Mouse (Mus musculus) liver, embryonic 12.5 days (tissue): ENCODE data around the gene Stx4a. TPM values are rescaled to one million over a fixed set of nuclear protein-coding genes. Genes with fewer than 3 reads are reported as not detected.

Experiments
- ATAC-seq: fragments of 200-750 bp; cut with Nextera tagmentation; 2 replicates; pipeline ENCODE4 v1.8.0; 2017; ENCODE audit warnings: moderate number of reproducible peaks, mild to moderate bottlenecking, moderate library complexity
- H3K27ac ChIP-seq: fragments of 300-500 bp; sonication (generic); 2 replicates; pipeline ENCODE4 v1.5.1; 2016; ENCODE audit warnings: mild to moderate bottlenecking
- H3K27me3 ChIP-seq: fragments of 300-500 bp; sonication (generic); replicated peaks from 2 replicates; pipeline ENCODE4 v1.6.1; 2016; ENCODE audit warnings: mild to moderate bottlenecking, moderate library complexity
- H3K36me3 ChIP-seq: fragments of 300-500 bp; sonication (generic); 2 replicates; pipeline ENCODE4 v1.6.1; 2016; ENCODE audit warnings: mild to moderate bottlenecking, moderate library complexity
- H3K4me1 ChIP-seq: fragments of 300-500 bp; sonication (generic); 2 replicates; pipeline ENCODE4 v1.6.1; 2016
- H3K4me2 ChIP-seq: fragments of 300-500 bp; sonication (generic); 2 replicates; pipeline ENCODE4 v1.6.1; 2016; ENCODE audit warnings: mild to moderate bottlenecking, moderate library complexity
- H3K4me3 ChIP-seq: fragments of 300-500 bp; sonication (generic); 2 replicates; pipeline ENCODE4 v1.5.1; 2016; ENCODE audit warnings: mild to moderate bottlenecking, moderate library complexity
- H3K9ac ChIP-seq: fragments of 300-500 bp; sonication (generic); 2 replicates; pipeline ENCODE4 v1.6.1; 2016; ENCODE audit warnings: mild to moderate bottlenecking, moderate library complexity
- H3K9me3 ChIP-seq: fragments of 300-500 bp; sonication (generic); replicated peaks from 2 replicates; pipeline ENCODE4 v1.6.1; 2016; ENCODE audit warnings: mild to moderate bottlenecking, moderate library complexity
- WGBS: fragments of 180-500 bp; shearing (Covaris S2); methylation state at CpG from one replicate; pipeline ENCODE4 v1.1.7; 2016; ENCODE audit not compliant: insufficient replicate concordance; 5-methylcytosine and 5-hydroxymethylcytosine counted together
- polyA plus RNA-seq: library from polyadenylated mRNA; unstranded; fragments of >200 nt; fragmentation: Nextera tagmentation; extraction: Ambion mirVana; gene quantifications from 2 replicates; pipeline ENCODE4 v1.2.1, GENCODE M21; 2016

Gene Stx4a
- polyA plus RNA-seq, 1 experiment from 2014 or later: 19.0 TPM

- peaks cover 29% of the 10 kb centered on the region for H3K9me3 ChIP-seq
- H3K4me3 ChIP-seq: peak overlapping the region; percentile 97
- peak overlapping the region; percentile 97 for H3K27ac ChIP-seq
- under 1% methylated on average over 43 of the region's 43 CpGs for WGBS
- H3K9ac ChIP-seq: peak overlapping the region; percentile 98
- H3K4me2 ChIP-seq: peak overlapping the region; percentile 89
- no peaks in the 10 kb centered on the region for H3K27me3 ChIP-seq
- ATAC-seq: peak; percentile 77
- peaks cover 60% of the 10 kb centered on the region for H3K36me3 ChIP-seq
- H3K4me1 ChIP-seq: peaks cover 46% of the 10 kb centered on the region
Observed at GRCm38 (mm10) chr7:127875627-127876001, 51.5 kb downstream of the Stx4a start.

GRCm38 (mm10) chr7:127876041-127876466, 52.0 kb downstream of the Stx4a start, which contains the start of gene Zfp646:
Zfp646 (plus strand) TSS chr7:127876221.
- peak within 1 kb of the TSS; percentile 98 for H3K9ac ChIP-seq
- H3K27me3 ChIP-seq: no peaks in the 10 kb centered on the region
- peaks cover 45% of the 10 kb centered on the region for H3K4me1 ChIP-seq
- peak within 1 kb of the TSS; percentile 97 for H3K4me3 ChIP-seq
- peak; percentile 82 for ATAC-seq
- under 1% methylated on average over 41 of the region's 41 CpGs for WGBS
- peak within 1 kb of the TSS; percentile 97 for H3K27ac ChIP-seq
- H3K36me3 ChIP-seq: peaks cover 61% of the 10 kb centered on the region
- peak within 1 kb of the TSS; percentile 89 for H3K4me2 ChIP-seq
- H3K9me3 ChIP-seq: peaks cover 33% of the 10 kb centered on the region

- peaks cover 40% of the 10 kb centered on the region for H3K9me3 ChIP-seq
- peak; percentile 76 for ATAC-seq
- H3K27me3 ChIP-seq: no peaks in the 10 kb centered on the region
- peak within 1 kb of the TSS; percentile 97 for H3K27ac ChIP-seq
- under 1% methylated on average over 60 of the region's 60 CpGs for WGBS
- H3K9ac ChIP-seq: peak within 1 kb of the TSS; percentile 98
- H3K4me2 ChIP-seq: peak within 1 kb of the TSS; percentile 89
- H3K36me3 ChIP-seq: peaks cover 62% of the 10 kb centered on the region
- H3K4me1 ChIP-seq: peaks cover 42% of the 10 kb centered on the region
- H3K4me3 ChIP-seq: peak within 1 kb of the TSS; percentile 97
Observed at GRCm38 (mm10) chr7:127876467-127877348, 52.6 kb downstream of the Stx4a start, which contains the start of gene Zfp668. Zfp668 (minus strand) TSS chr7:127876828.

- H3K27ac ChIP-seq: no peak overlapping the region
- H3K4me3 ChIP-seq: no peak overlapping the region
- ATAC-seq: no peak
- peaks cover 53% of the 10 kb centered on the region for H3K9me3 ChIP-seq
- WGBS: 91% methylated on average over 9 of the region's 9 CpGs
- H3K36me3 ChIP-seq: peaks cover 69% of the 10 kb centered on the region
- peaks cover 32% of the 10 kb centered on the region for H3K4me1 ChIP-seq
- H3K4me2 ChIP-seq: no peak overlapping the region
- no peak overlapping the region for H3K9ac ChIP-seq
- H3K27me3 ChIP-seq: no peaks in the 10 kb centered on the region
Observed at GRCm38 (mm10) chr7:127879301-127879700, 55.2 kb downstream of the Stx4a start.

GRCm38 (mm10) chr7:127880431-127880830, 56.3 kb downstream of the Stx4a start:
- no peaks in the 10 kb centered on the region for H3K27me3 ChIP-seq
- ATAC-seq: no peak
- 87% methylated on average over 12 of the region's 12 CpGs for WGBS
- H3K9ac ChIP-seq: no peak overlapping the region
- peaks cover 80% of the 10 kb centered on the region for H3K36me3 ChIP-seq
- no peak overlapping the region for H3K27ac ChIP-seq
- H3K4me3 ChIP-seq: no peak overlapping the region
- H3K4me1 ChIP-seq: peaks cover 34% of the 10 kb centered on the region
- H3K4me2 ChIP-seq: no peak overlapping the region
- H3K9me3 ChIP-seq: peaks cover 53% of the 10 kb centered on the region

GRCm38 (mm10) chr7:127885951-127886350, 61.9 kb downstream of the Stx4a start:
- H3K27ac ChIP-seq: no peak overlapping the region
- WGBS: 56% methylated on average over 6 of the region's 6 CpGs
- H3K4me3 ChIP-seq: no peak overlapping the region
- no peak overlapping the region for H3K4me2 ChIP-seq
- peaks cover 100% of the 10 kb centered on the region for H3K36me3 ChIP-seq
- H3K27me3 ChIP-seq: no peaks in the 10 kb centered on the region
- H3K9me3 ChIP-seq: peaks cover 21% of the 10 kb centered on the region
- no peak for ATAC-seq
- H3K4me1 ChIP-seq: peaks cover 34% of the 10 kb centered on the region
- no peak overlapping the region for H3K9ac ChIP-seq

GRCm38 (mm10) chr7:127886551-127886950, 62.5 kb downstream of the Stx4a start:
- H3K4me3 ChIP-seq: no peak overlapping the region
- no peak overlapping the region for H3K9ac ChIP-seq
- no peak overlapping the region for H3K27ac ChIP-seq
- no peaks in the 10 kb centered on the region for H3K27me3 ChIP-seq
- peaks cover 34% of the 10 kb centered on the region for H3K4me1 ChIP-seq
- H3K4me2 ChIP-seq: no peak overlapping the region
- WGBS: 89% methylated on average over 6 of the region's 6 CpGs
- ATAC-seq: no peak
- H3K9me3 ChIP-seq: peaks cover 15% of the 10 kb centered on the region
- H3K36me3 ChIP-seq: peaks cover 94% of the 10 kb centered on the region

- H3K27me3 ChIP-seq: no peaks in the 10 kb centered on the region
- no peak overlapping the region for H3K4me3 ChIP-seq
- no peak overlapping the region for H3K9ac ChIP-seq
- no peak overlapping the region for H3K27ac ChIP-seq
- WGBS: 87% methylated on average over 8 of the region's 8 CpGs
- peaks cover 9% of the 10 kb centered on the region for H3K9me3 ChIP-seq
- H3K4me2 ChIP-seq: no peak overlapping the region
- no peak for ATAC-seq
- peaks cover 34% of the 10 kb centered on the region for H3K4me1 ChIP-seq
- peaks cover 91% of the 10 kb centered on the region for H3K36me3 ChIP-seq
Observed at GRCm38 (mm10) chr7:127887191-127887590, 63.1 kb downstream of the Stx4a start.

GRCm38 (mm10) chr7:127887781-127888180, 63.7 kb downstream of the Stx4a start:
- no peak overlapping the region for H3K9ac ChIP-seq
- ATAC-seq: no peak
- H3K4me1 ChIP-seq: peaks cover 34% of the 10 kb centered on the region
- no peaks in the 10 kb centered on the region for H3K27me3 ChIP-seq
- 72% methylated on average over 3 of the region's 3 CpGs for WGBS
- peaks cover 3% of the 10 kb centered on the region; the same call in 1 of the 2 replicates for H3K9me3 ChIP-seq
- H3K36me3 ChIP-seq: peaks cover 91% of the 10 kb centered on the region
- H3K27ac ChIP-seq: no peak overlapping the region
- no peak overlapping the region for H3K4me2 ChIP-seq
- H3K4me3 ChIP-seq: no peak overlapping the region

GRCm38 (mm10) chr7:127888821-127889220, 64.7 kb downstream of the Stx4a start:
- Histone ChIP-seq H3K27ac (no peak overlapping the region), H3K36me3 (peaks cover 91% of the 10 kb centered on the region), H3K4me2 (no peak overlapping the region), H3K4me1 (peaks cover 28% of the 10 kb centered on the region), H3K4me3 (no peak overlapping the region), H3K9ac (no peak overlapping the region), H3K27me3 (no peaks in the 10 kb centered on the region), H3K9me3 (no peaks in the 10 kb centered on the region)
- 55% methylated on average over 3 of the region's 3 CpGs for WGBS
- no peak for ATAC-seq

GRCm38 (mm10) chr7:127890798-127891197, 66.7 kb downstream of the Stx4a start, which contains the start of gene Prss53:
Prss53 (minus strand) TSS chr7:127890970.
- WGBS: 50% methylated on average over 4 of the region's 4 CpGs
- Histone ChIP-seq H3K4me2 (no peak within 1 kb of the TSS), H3K9me3 (no peaks in the 10 kb centered on the region), H3K36me3 (peaks cover 73% of the 10 kb centered on the region), H3K27ac (no peak within 1 kb of the TSS), H3K9ac (no peak within 1 kb of the TSS), H3K4me3 (no peak within 1 kb of the TSS), H3K27me3 (no peaks in the 10 kb centered on the region), H3K4me1 (peaks cover 26% of the 10 kb centered on the region)
- no peak for ATAC-seq

GRCm38 (mm10) chr7:127894480-127894879, 70.4 kb downstream of the Stx4a start:
- no peak for ATAC-seq
- H3K4me1 ChIP-seq: peaks cover 42% of the 10 kb centered on the region
- no peaks in the 10 kb centered on the region for H3K9me3 ChIP-seq
- H3K4me3 ChIP-seq: peak overlapping the region; percentile 66
- peaks cover 36% of the 10 kb centered on the region for H3K36me3 ChIP-seq
- H3K9ac ChIP-seq: peak overlapping the region; percentile 72
- 73% methylated on average over 5 of the region's 5 CpGs for WGBS
- no peaks in the 10 kb centered on the region for H3K27me3 ChIP-seq
- peak overlapping the region; percentile 87 for H3K27ac ChIP-seq
- H3K4me2 ChIP-seq: peak overlapping the region; percentile 90
